Mouse (Mus musculus): ENCODE measurements around the gene Glrx3. TPM values are rescaled to one million over a fixed set of nuclear protein-coding genes. Genes with fewer than 3 reads are reported as not detected.

Glrx3 gene
- 243 and 262 TPM in 2 replicates for polyA plus RNA-seq (2015; fragmentation: Nextera tagmentation; extraction: Ambion mirVana)

DNA sequence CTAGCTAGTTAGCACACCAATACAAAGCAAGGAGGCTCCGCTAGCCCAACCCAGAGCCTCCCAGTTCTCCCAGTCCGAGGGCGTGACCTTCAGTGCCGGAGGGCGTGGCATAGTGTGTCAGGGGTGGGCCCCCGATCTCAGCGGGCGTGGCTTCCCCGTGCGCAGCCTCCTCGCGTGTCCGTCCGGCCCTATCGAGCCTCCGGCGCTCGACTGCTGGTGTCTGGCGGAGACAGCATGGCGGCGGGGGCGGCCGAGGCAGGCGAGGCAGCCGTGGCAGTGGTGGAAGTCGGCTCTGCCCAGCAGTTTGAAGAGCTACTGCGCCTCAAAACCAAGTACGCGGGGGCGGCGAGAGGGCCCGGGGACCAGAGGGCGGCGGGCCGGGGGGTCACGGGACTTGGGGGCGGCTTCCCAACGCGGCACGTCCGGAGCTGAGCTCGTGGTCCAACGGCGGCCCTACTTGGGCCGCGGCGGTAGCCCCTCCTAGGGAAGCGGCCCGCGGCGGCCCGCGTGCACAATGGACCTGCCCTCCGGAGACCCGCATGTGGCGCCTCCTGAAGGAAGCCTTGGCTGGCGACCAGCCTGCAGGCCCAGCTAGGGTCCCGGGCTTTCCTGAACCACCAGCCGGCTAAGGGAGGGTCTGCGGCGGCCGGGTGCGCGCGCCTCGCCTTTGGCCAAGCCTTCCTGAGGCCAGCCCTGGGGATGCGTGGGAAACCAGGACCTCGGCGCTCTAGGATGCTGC is at the start of gene Glrx3:
Gene Glrx3 (plus strand): TSS at position 175 of the 739 bp plus-strand sequence.
- Histone ChIP-seq H3K36me3 (no peaks in the 10 kb centered on the region), H3K4me2 (peak within 1 kb of the TSS; percentile 76), H3K9me3 (no peaks in the 10 kb centered on the region), H3K27ac (peak within 1 kb of the TSS; percentile 89), H3K4me3 (peak within 1 kb of the TSS; percentile 97), H3K9ac (peak within 1 kb of the TSS; percentile 96), H3K27me3 (no peaks in the 10 kb centered on the region), H3K4me1 (peaks cover 26% of the 10 kb centered on the region)
- under 1% methylated on average over 61 of the region's 69 CpGs for WGBS
- ATAC-seq (ENCODE audit: insufficient number of reproducible peaks, insufficient read depth, low FRiP score, low TSS enrichment, low read depth): peak; percentile 91

DNA sequence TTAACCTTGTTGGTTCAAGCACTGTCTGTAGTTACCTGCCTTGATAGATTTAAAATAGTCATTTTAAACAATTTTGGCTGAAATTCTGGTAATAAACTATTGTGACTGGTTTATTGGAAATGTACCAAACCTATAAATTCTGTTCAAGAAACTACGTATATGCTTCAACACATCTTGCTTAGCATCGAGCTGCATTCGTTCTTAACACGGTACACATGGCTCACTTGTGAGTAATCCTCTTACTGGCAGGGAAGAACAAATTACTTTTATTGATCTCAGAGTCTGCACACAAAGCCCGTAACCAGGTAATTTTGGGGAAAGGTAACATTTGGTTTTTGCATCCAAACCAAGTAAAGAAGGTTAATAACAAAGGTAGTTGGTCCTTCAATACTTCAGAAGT is 49.6 kb upstream of the Glrx3 start:
- WGBS: 88% methylated on average over 5 of the region's 5 CpGs

GRCm38 (mm10) chr7:137395421-137395820 is 42.0 kb upstream of the Glrx3 start:
- Histone ChIP-seq H3K4me1 (no peaks in the 10 kb centered on the region), H3K9me3 (no peaks in the 10 kb centered on the region; the same call in 1 of the 2 replicates), H3K36me3 (0 out of 2 replicates have a peak, but pooled peaks cover 5% of the 10 kb centered on the region), H3K4me2 (no peak overlapping the region), H3K27ac (no peak overlapping the region), H3K9ac (no peak overlapping the region), H3K27me3 (no peaks in the 10 kb centered on the region), H3K4me3 (no peak overlapping the region)
- ATAC-seq (ENCODE audit: insufficient number of reproducible peaks, insufficient read depth, low FRiP score, low TSS enrichment, low read depth): no peak
- WGBS: 95% methylated on average over 4 of the region's 4 CpGs

More for the DNA sequence above, 49.6 kb upstream of the Glrx3 start:
- Histone ChIP-seq H3K9ac (no peak overlapping the region), H3K4me2 (no peak overlapping the region), H3K9me3 (no peaks in the 10 kb centered on the region), H3K4me1 (no peaks in the 10 kb centered on the region), H3K27ac (no peak overlapping the region), H3K36me3 (no peaks in the 10 kb centered on the region), H3K4me3 (no peak overlapping the region), H3K27me3 (no peaks in the 10 kb centered on the region)
- ATAC-seq (ENCODE audit: insufficient number of reproducible peaks, insufficient read depth, low FRiP score, low TSS enrichment, low read depth): no peak

- H3K27me3 ChIP-seq: no peaks in the 10 kb centered on the region
- ATAC-seq (ENCODE audit: insufficient number of reproducible peaks, insufficient read depth, low FRiP score, low TSS enrichment, low read depth): no peak
- no peak overlapping the region for H3K9ac ChIP-seq
- no peaks in the 10 kb centered on the region for H3K4me1 ChIP-seq
- peaks cover 5% of the 10 kb centered on the region; the same call in 1 of the 2 replicates for H3K36me3 ChIP-seq
- H3K9me3 ChIP-seq: peaks cover 5% of the 10 kb centered on the region; the same call in 1 of the 2 replicates
- no peak overlapping the region for H3K27ac ChIP-seq
- H3K4me3 ChIP-seq: no peak overlapping the region
- H3K4me2 ChIP-seq: no peak overlapping the region
- 93% methylated on average over 8 of the region's 8 CpGs for WGBS
Measured at GRCm38 (mm10) chr7:137397361-137397910, 40.0 kb upstream of the Glrx3 start.

DNA sequence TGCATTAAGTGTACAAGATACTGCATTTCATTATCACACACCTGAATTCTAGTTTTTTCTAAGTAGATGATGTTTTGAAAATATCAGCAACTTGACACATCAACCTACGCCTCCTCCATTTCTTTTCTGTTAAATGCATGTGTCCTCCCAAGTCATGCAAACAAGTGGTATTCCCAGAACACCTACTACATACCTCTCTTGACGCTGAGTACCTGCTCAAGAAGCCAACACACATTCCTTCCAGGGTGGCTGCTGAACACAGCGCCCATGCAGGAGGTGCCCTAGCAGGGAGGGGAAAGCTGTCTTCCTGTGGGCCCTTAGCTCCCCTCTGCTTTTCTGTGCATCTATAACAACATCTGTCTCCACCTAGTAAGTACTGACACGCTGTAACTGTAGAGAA is 38.4 kb upstream of the Glrx3 start:
- Histone ChIP-seq H3K4me1 (no peaks in the 10 kb centered on the region), H3K4me3 (no peak overlapping the region), H3K4me2 (no peak overlapping the region), H3K36me3 (peaks cover 5% of the 10 kb centered on the region; the same call in 1 of the 2 replicates), H3K9ac (no peak overlapping the region), H3K27ac (no peak overlapping the region), H3K27me3 (no peaks in the 10 kb centered on the region), H3K9me3 (peaks cover 5% of the 10 kb centered on the region; the same call in 1 of the 2 replicates)
- ATAC-seq (ENCODE audit: insufficient number of reproducible peaks, insufficient read depth, low FRiP score, low TSS enrichment, low read depth): no peak
- 90% methylated on average over 4 of the region's 4 CpGs for WGBS

DNA sequence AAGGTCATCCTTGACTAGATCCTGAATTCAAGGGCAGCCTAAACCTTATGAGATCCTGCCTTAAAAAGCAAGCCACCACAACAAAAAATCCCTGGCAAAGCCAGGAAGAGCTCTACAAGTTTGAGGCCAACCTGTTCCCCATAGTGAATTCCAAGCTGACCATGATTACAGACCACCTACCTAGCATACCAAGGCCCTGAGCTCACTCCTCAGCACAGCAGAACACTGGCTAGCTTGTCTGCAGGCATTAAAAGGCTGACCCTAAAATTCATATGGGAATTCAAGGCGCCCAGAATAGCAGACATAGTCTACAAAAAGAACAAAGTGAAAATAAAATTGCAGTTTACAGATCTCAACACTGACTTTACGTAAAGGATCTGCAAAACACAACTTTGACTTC is 33.3 kb upstream of the Glrx3 start:
- Histone ChIP-seq H3K27ac (no peak overlapping the region), H3K36me3 (no peaks in the 10 kb centered on the region; the same call in 1 of the 2 replicates), H3K9ac (no peak overlapping the region), H3K4me2 (no peak overlapping the region), H3K4me3 (no peak overlapping the region), H3K4me1 (no peaks in the 10 kb centered on the region; the same call in 1 of the 2 replicates), H3K9me3 (peaks cover 5% of the 10 kb centered on the region; the same call in 1 of the 2 replicates), H3K27me3 (no peaks in the 10 kb centered on the region)
- ATAC-seq (ENCODE audit: insufficient number of reproducible peaks, insufficient read depth, low FRiP score, low TSS enrichment, low read depth): no peak
- 86% methylated on average over 2 of the region's 2 CpGs for WGBS

- no peak overlapping the region for H3K9ac ChIP-seq
- no peak overlapping the region for H3K4me2 ChIP-seq
- no peaks in the 10 kb centered on the region for H3K27me3 ChIP-seq
- no peak overlapping the region for H3K4me3 ChIP-seq
- peaks cover 6% of the 10 kb centered on the region for H3K4me1 ChIP-seq
- no peak overlapping the region for H3K27ac ChIP-seq
- 87% methylated on average over 1 of the region's 1 CpGs for WGBS
- no peak for ATAC-seq (ENCODE audit: insufficient number of reproducible peaks, insufficient read depth, low FRiP score, low TSS enrichment, low read depth)
- H3K9me3 ChIP-seq: no peaks in the 10 kb centered on the region
- H3K36me3 ChIP-seq: no peaks in the 10 kb centered on the region
Measured at GRCm38 (mm10) chr7:137407428-137408058, 29.9 kb upstream of the Glrx3 start.

DNA sequence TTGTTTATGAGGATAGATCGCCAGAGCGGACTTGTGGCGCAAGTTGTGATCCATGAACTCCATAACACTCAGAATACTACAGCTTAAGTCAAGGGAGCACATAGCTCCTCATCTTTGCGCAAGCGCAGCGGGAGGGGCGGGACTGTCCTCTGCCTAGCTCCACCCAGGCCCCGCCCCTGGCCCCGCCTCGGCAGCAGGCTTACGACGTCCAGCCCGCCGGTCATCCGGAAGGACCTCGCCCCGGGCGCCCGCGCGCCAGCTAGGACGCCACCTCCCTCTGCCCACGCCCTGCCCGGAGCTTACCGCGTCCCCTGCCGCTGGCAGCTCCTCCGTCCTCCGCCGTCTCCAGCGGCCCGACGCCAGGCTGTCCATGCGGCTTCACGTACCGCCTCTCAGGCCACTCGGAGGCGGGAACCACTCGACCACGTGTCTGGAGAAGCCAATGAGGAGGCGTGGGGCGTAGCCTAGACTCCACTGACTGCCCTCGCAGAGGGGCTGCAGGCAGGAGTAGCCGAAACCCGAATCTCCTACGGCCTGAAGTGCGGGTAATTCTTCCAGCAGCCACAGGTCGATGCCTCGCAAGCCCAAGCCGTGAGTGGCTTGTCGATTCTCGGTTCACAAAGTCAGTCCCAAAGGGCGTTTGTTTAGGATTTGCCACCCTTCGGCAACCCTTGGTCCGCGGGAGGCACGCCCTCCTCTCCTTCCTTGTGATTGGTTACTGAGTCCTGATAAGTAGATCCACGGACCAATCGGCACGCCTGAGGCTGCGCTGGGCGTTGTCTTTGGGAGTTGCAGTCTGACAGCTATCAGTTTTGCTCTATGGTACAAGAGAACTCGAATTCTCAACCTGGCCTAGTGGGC is 26.8 kb upstream of the Glrx3 start, which contains the start of gene 9430038I01Rik:
Gene 9430038I01Rik (minus strand): TSS at position 426 of the 861 bp plus-strand sequence.
- Histone ChIP-seq H3K4me2 (peak within 1 kb of the TSS; percentile 63), H3K27ac (peak within 1 kb of the TSS; percentile 85), H3K4me3 (peak within 1 kb of the TSS; percentile 75), H3K27me3 (0 out of 2 replicates have a peak, but pooled peaks cover 2% of the 10 kb centered on the region), H3K9ac (peak within 1 kb of the TSS; percentile 77), H3K4me1 (peaks cover 6% of the 10 kb centered on the region), H3K36me3 (no peaks in the 10 kb centered on the region), H3K9me3 (no peaks in the 10 kb centered on the region)
- ATAC-seq (ENCODE audit: insufficient number of reproducible peaks, insufficient read depth, low FRiP score, low TSS enrichment, low read depth): peak; percentile 100
- WGBS: under 1% methylated on average over 63 of the region's 63 CpGs

DNA sequence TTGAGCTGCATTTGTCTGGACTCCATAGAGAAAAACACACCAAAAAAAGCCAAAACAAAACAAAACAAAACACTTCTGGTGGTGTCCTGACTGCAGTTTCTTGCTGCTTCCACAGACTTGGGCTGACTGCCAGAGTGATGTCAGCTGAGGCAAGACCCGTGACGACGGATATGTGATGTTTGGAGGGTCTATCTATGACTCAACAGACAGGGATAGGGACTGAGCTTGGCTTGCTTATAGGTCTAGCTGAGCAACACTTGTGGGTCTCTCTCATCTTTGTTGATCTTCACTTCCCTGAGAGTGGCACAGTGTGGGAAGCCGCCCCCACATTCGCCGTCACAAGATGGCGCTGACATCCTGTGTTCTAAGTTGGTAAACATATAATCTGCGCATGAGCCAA is 22.7 kb upstream of the Glrx3 start:
- Histone ChIP-seq H3K27ac (no peak overlapping the region), H3K4me1 (peaks cover 6% of the 10 kb centered on the region; the same call in 1 of the 2 replicates), H3K27me3 (0 out of 2 replicates have a peak, but pooled peaks cover 2% of the 10 kb centered on the region), H3K9me3 (no peaks in the 10 kb centered on the region), H3K9ac (no peak overlapping the region), H3K4me3 (no peak overlapping the region), H3K36me3 (no peaks in the 10 kb centered on the region), H3K4me2 (no peak overlapping the region)
- no peak for ATAC-seq (ENCODE audit: insufficient number of reproducible peaks, insufficient read depth, low FRiP score, low TSS enrichment, low read depth)
- WGBS: 90% methylated on average over 8 of the region's 8 CpGs

GRCm38 (mm10) chr7:137420550-137420949 is 16.9 kb upstream of the Glrx3 start:
- 86% methylated on average over 2 of the region's 2 CpGs for WGBS
- H3K27me3 ChIP-seq: no peaks in the 10 kb centered on the region
- no peak overlapping the region for H3K4me2 ChIP-seq
- H3K4me1 ChIP-seq: no peaks in the 10 kb centered on the region; the same call in 1 of the 2 replicates
- no peak for ATAC-seq (ENCODE audit: insufficient number of reproducible peaks, insufficient read depth, low FRiP score, low TSS enrichment, low read depth)
- no peaks in the 10 kb centered on the region for H3K9me3 ChIP-seq
- no peak overlapping the region for H3K27ac ChIP-seq
- H3K4me3 ChIP-seq: no peak overlapping the region
- no peaks in the 10 kb centered on the region for H3K36me3 ChIP-seq
- no peak overlapping the region for H3K9ac ChIP-seq

- 90% methylated on average over 4 of the region's 4 CpGs for WGBS
- H3K4me3 ChIP-seq: no peak overlapping the region
- H3K36me3 ChIP-seq: no peaks in the 10 kb centered on the region
- H3K27ac ChIP-seq: no peak overlapping the region
- no peak overlapping the region for H3K9ac ChIP-seq
- H3K27me3 ChIP-seq: no peaks in the 10 kb centered on the region
- no peaks in the 10 kb centered on the region for H3K9me3 ChIP-seq
- H3K4me2 ChIP-seq: no peak overlapping the region
- H3K4me1 ChIP-seq: no peaks in the 10 kb centered on the region; the same call in 1 of the 2 replicates
- ATAC-seq (ENCODE audit: insufficient number of reproducible peaks, insufficient read depth, low FRiP score, low TSS enrichment, low read depth): no peak
Measured at GRCm38 (mm10) chr7:137421236-137421635, 16.2 kb upstream of the Glrx3 start.
